Mouse (Mus musculus) inflammation-experienced regulatory T-cells, adult 16 weeks (primary cell): ENCODE results near the gene Olfr71. TPM values are rescaled to one million over a fixed set of nuclear protein-coding genes. Genes with fewer than 3 reads are reported as not detected.

Experiments used
- polyA plus RNA-seq: library from polyadenylated mRNA; unstranded; fragments of 100-300 nt; shearing (Covaris generic); gene quantifications from one replicate; pipeline ENCODE4 v1.2.1, GENCODE M21; 2017

The Olfr71 gene
- polyA plus RNA-seq: not detected

DNA sequence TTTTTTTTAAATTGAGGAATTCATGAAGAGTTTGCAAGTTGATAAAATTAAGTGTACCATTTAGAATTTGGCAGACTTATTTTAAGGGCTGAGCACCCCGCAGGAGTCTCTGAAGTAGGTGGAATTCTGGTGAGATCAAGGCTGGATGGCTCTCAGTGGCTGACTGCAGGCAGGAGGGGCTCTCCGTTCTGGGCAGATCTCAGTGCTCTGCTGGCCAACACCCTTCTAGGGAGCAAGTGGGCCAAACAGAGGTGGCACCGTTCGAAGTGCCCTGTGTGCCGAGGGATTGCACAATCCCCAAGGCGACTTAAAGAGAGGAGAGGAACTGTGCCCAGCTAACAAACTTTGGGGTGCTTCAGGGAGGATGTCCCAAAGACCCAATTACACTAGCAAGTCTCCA is at the start of gene Olfr71:
Gene Olfr71 (minus strand): TSS at position 387 of the 400 bp plus-strand sequence.

DNA sequence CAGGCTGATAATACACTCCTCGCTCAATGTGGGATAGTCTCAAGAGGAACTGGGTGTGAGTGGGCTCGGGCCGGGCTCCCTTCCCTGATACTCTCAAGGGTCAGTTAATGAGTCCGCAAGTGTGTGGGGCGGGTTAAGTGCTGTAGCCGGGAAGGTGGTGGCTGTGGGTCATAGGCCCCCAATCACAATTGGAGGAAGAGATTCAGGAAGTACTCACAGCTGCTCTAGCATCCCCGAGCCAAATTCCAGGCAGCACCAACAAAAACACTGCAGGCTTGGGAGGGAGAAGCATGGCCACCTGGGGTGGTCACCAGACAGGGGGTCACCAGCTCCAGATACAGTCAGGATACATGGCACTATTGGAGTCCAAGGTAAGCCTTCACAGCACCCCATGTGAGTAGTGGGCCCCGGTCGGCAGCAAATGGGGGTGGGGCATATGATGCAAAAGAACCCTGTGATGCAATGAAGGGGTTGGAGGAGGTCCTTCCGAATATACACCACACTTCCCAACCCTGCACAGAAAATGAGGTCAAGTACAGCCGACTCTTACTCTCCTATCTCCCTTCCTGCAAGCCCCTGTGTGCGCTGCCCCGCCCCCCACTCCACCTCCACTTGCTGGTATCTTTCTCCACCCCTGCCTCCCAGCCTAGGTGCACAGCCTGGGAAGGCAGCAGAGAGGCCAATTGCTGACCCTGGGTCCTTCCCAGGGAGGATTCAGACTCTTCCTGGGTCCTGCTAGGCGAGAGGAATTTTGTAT is 19.9 kb upstream of the Olfr71 start, which contains the start of gene Spaar:
Gene Spaar (plus strand): TSS at position 241 of the 757 bp plus-strand sequence.

DNA sequence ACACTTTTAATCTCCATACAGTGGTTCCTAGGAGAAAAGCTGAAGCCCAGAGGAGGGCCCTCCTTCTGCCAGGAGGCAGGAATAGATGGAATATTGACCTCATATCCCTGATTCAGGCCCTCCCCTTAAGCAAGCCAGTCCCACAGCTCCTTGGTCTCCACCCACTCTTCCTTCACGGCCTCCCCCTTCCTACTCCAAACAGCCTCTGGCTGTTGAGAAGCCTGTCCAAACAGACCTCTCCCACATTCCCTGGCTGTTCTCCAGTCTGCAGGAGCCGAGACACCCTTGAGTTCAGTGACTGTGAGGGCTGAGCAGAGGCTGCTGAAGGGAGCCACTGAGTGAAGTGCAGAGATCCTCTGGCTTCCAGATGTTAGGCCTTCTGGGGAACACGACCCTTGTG is 16.9 kb upstream of the Olfr71 start, which contains the start of gene Hrct1:
Gene Hrct1 (plus strand): TSS at position 194 of the 400 bp plus-strand sequence.

DNA sequence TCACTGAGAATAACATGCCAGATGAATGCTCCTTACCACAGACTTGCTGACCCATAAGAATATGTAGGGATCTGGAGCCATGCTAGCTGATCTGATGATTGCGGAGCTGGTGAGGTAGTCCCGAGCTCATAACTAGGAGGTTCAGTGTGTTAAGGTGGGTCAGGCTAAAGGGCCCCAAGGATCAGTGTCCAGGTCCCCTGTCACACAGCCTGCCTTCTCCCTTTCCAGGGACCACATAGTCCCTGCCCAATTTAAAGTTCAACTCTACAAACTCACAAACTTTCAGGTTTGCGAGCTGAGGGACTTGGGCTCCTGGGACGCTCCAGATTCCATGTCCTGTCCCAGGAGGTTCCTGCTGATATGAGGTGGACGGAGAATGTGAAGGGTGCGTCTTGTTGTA is 9.3 kb downstream of the Olfr71 start, which contains the start of gene Olfr70:
Gene Olfr70 (minus strand): TSS at position 101 of the 400 bp plus-strand sequence.

DNA sequence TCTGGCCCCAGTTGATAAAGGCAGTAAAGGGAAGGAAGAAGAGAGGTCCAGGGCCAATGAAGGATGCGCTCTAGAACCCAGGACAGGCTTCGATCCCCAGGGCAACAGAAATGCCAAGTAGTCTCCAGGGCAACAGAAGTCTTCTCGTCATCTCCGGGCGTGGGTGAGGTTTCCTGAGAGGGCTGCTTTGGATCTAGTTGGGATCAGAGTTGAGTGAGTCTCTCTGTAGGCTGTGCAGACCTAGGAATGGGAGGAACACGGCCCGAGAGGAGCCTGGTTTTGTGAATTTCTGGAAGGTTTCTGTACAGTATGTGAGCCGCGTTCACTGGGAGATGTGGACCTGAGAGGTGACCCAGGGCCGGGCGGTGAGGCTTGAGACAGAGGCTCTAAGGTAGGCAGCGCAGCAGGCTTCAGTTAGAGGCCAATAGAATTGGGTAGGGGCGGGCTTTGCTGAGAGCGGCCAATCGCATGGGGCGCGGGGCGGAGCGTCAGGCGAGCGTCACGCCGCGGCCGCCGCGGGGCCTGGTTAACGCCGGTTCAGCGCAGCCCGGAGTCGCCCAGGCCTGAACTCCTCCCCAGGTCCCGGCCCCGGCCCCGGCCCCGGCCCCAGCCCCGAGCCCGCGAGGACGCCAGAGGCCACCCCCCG is 41.1 kb downstream of the Olfr71 start, which contains the start of the genes Tmem8b and Fam221b:
Gene Tmem8b (plus strand): TSS at position 190 of the 646 bp plus-strand sequence.
Gene Fam221b (minus strand): TSS at position 364 of the 646 bp plus-strand sequence.

DNA sequence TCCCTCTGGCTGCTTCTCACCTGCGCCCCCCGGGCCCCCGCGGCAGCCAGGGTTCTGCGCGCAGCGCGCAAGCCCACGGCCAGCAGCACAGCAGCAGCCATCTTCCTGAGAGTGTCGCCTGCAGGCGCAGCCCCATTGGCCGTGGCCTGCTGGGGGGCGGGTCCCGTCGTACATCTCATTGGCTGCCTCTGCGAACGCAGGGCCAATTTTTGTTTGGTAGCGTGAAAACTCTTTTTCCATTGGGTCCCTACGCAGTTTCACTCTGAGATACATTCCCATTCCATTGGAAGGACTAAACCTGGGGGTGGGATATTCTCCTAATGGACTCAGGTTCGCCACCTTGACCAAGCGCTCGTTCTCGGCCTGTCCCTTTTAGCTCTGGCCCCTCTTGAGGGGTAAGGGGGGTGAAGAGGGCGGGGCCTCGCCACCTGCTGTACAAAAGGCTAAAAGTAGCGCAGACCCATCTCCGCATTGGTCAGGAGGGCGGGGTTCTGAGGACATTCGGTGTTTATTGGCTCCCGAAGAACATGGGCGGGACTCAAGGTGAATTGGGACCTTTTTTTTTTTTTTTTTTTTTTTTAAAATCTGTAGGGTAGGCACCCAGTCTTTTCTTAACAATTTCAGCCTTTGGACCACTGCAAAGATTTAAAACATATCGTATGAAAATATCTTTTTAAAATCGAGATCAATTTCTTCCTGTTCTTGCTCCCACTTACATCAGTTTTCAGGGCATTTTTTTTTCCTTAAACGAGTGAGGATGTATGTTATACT is 53.5 kb downstream of the Olfr71 start, which contains the start of gene Hint2:
Gene Hint2 (minus strand): TSS at position 128 of the 771 bp plus-strand sequence.

Other genes starting within 250 kb of the Olfr71 start
- gene Sit1, start 226.5 kb downstream of the Olfr71 start, polyA plus RNA-seq: 156 TPM
- gene Ccdc107, start 217.4 kb downstream of the Olfr71 start, polyA plus RNA-seq: 96.1 TPM
- gene Arhgef39, start 210.6 kb downstream of the Olfr71 start, polyA plus RNA-seq: 6.2 TPM
- 1.0 TPM for gene Car9, start 203.3 kb downstream of the Olfr71 start, polyA plus RNA-seq
- gene Tpm2, start 186.5 kb downstream of the Olfr71 start, polyA plus RNA-seq: not detected
- gene Creb3, start 147.9 kb downstream of the Olfr71 start, polyA plus RNA-seq: 96.5 TPM
- 397 TPM for gene Tln1, start 147.6 kb downstream of the Olfr71 start, polyA plus RNA-seq
- 21.7 TPM for gene Rgp1, start 131.5 kb downstream of the Olfr71 start, polyA plus RNA-seq
- 35.9 TPM for gene Gba2, start 131.4 kb downstream of the Olfr71 start, polyA plus RNA-seq
- gene Msmp, start 125.8 kb downstream of the Olfr71 start, polyA plus RNA-seq: 3.5 TPM
- not detected for gene Npr2, start 78.3 kb downstream of the Olfr71 start, polyA plus RNA-seq
- gene Spag8, start 56.7 kb downstream of the Olfr71 start, polyA plus RNA-seq: 0.50 TPM
- gene Hint2, start 53.8 kb downstream of the Olfr71 start, polyA plus RNA-seq: 79.8 TPM
- 0.89 TPM for gene Tmem8b, start 41.3 kb downstream of the Olfr71 start, polyA plus RNA-seq
- 1.2 TPM for gene Fam221b, start 41.1 kb downstream of the Olfr71 start, polyA plus RNA-seq
- gene Olfr70, start 9.4 kb downstream of the Olfr71 start, polyA plus RNA-seq: not detected
- not detected for gene Hrct1, start 16.9 kb upstream of the Olfr71 start, polyA plus RNA-seq
- not detected for gene Spaar, start 19.8 kb upstream of the Olfr71 start, polyA plus RNA-seq
- not detected for gene Olfr159, start 60.8 kb upstream of the Olfr71 start, polyA plus RNA-seq
- not detected for gene Olfr156, start 113.6 kb upstream of the Olfr71 start, polyA plus RNA-seq
- gene Olfr157, start 129.9 kb upstream of the Olfr71 start, polyA plus RNA-seq: 0.10 TPM
- gene Olfr155, start 141.3 kb upstream of the Olfr71 start, polyA plus RNA-seq: not detected
- 4.0 TPM for gene Reck, start 165.3 kb upstream of the Olfr71 start, polyA plus RNA-seq
- gene Glipr2, start 247.1 kb upstream of the Olfr71 start, polyA plus RNA-seq: 232 TPM